Mouse (Mus musculus) layer of hippocampus, postnatal 10 days (tissue): Measurements from ENCODE around the gene Ica1. TPM values are rescaled to one million over a fixed set of nuclear protein-coding genes. Genes with fewer than 3 reads are reported as not detected.

Experiments used
- DNase-seq, 2 experiments: peaks; one replicate each; pipeline ENCODE4 v3.0.0; 2021; ENCODE audit warnings: low spot score in 2 of 2
- total RNA-seq, 2 experiments: library from RNA; stranded (reverse); gene quantifications; 2 replicates each; pipeline ENCODE4 v1.2.3; 2021

Ica1 gene
- total RNA-seq, 2 experiments from 2014 or later = 56.8 to 61.4 TPM

GRCm38 (mm10) chr6:8744273-8744785, 34.0 kb downstream of the Ica1 start:
- no peak for DNase-seq

DNA sequence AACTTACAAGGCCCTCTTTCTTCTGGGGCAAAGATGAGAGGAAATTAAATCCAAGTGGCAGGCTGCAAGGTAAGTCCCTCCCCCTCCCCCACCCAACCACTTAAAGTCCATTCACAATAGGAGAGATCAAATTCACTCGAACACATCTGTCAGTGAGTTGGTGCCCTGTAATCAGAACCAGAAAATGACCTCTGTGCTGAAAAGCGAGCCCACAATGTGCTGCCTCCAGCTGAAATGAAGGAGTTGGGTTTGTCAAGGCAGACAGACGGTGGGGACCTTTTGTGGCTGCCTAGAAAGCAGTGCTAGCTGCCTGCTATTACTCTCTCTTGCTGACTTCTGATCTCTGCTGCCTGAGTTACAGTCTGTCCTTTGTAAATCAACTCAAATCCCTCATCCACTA, 35.8 kb downstream of the Ica1 start:
- no peak for DNase-seq

DNA sequence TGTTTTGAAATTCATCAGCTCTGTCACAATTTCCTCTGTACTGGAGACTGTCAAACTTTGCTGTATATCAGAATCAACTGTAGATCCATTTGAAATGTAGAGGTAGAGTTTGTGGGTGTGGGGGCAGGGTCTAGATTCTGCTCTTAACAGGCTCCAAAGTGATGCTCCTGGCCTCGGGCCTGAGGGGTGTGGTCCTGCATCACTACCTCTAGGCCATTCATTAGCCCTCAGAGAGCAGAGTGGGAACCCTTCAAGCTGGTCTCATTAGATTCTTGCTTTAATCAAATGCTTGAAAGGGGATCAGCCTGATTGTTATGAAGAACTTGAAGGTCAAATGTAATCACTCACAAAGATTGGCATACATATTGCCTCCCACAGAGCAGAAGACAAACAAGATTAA, 36.6 kb downstream of the Ica1 start:
- DNase-seq = no peak

DNA sequence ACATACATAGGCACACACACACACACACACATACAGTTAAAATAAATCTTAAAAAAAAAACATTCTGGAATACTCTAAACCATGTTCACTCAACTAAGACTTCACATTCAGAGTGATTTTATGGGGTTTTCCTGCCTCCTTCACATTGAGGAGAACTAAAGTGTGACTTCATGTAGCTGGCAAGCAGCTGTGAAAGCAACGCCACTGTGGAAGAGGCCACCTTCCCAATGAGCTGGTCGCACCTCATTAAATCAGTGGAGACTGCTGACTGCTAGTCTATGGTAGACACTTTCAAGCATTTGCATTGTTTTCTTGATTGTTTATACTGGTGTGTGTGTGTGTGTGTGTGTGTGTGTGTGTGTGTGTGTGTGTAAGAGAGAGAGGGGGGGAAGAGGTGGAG, 38.2 kb downstream of the Ica1 start:
- DNase-seq = no peak

GRCm38 (mm10) chr6:8738396-8738795, 39.9 kb downstream of the Ica1 start:
- no peak for DNase-seq

GRCm38 (mm10) chr6:8736493-8736820, 41.8 kb downstream of the Ica1 start:
- no peak for DNase-seq

DNA sequence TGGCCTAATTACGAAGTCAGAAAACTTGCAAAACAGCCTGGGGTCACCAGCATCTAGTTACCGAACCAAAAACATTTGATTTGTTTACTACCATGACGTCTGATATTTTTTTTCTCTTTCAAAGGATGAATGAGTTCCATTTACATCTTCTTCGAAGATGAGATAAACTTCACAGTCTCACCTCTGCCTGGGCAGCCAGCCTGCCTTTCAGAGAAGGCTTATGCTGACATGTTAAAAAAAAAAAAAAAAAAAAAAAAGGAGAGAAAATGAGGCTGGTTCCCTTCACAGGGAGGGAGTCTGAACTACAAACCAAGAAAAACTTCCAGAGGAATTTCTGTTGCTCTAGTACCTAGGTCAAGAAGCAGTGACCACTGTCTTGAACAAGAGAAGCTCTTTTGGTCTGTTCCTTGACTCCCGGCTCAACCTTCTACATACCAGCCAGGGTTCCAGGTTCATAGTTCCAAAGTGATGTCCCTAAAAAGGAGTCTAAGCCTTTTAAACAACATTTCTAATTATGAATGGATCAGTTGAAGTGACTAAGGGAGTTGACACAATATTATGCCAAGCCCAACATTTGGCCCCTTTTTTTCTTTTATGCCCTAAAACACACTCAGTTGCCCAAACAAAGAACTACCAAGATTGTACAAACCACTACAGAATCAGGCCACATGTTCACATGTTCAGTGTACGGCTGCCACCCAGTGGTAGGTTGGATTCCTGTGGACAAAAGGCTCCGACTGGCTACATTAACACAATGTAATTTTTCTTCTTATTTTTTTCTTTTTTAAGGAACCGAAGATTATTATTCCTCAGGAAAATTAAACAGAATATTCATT, 42.4 kb downstream of the Ica1 start:
- DNase-seq = peak; percentile 80 to 84

GRCm38 (mm10) chr6:8735044-8735443, 43.2 kb downstream of the Ica1 start:
- no peak for DNase-seq

DNA sequence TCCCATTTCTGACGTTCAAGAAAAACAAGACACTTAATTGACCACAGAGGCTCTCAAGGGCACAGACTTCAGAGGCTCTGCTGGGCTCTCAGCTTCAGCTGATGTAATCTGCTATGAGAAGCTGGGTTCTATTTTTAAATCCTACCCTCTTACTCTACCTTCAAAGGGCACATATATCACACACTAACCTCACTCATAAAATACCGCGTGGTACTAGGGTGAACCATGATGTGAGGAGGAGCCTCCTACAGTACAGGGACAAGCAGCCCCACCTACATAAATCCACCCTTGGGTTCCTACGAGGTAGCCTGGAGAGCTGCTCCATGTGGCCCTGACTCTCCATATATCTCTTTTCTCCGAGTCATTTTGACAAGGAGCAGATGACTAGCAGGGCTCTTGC, 45.8 kb downstream of the Ica1 start:
- no peak for DNase-seq

- DNase-seq = no peak
Measured at GRCm38 (mm10) chr6:8731656-8732191, 46.6 kb downstream of the Ica1 start.

GRCm38 (mm10) chr6:8730433-8730832, 47.9 kb downstream of the Ica1 start:
- DNase-seq = no peak

- DNase-seq = no peak
Measured at GRCm38 (mm10) chr6:8727806-8728205, 50.5 kb downstream of the Ica1 start.

DNA sequence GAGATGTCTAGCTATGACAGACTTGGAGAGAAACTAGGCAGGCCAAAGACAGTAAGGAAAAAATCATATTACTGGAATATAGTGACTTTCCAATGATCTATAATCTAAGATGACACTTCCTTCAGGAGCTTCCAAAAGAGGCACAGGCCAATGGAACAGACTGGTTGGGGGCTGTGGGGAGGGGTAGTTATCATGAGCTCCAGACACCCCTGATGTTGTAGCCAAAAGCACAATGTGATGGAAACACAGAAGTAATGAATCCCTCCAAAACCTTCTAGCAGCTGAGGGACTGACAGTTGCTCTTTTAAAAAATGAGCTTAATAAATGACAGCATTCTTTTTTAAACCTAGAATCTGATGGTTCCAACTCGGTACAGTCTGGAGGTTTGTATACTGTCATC, 52.7 kb downstream of the Ica1 start:
- no peak for DNase-seq

- DNase-seq = no peak
Measured at GRCm38 (mm10) chr6:8719692-8720091, 58.6 kb downstream of the Ica1 start.

- DNase-seq = no peak
Measured at GRCm38 (mm10) chr6:8717967-8718366, 60.3 kb downstream of the Ica1 start.

DNA sequence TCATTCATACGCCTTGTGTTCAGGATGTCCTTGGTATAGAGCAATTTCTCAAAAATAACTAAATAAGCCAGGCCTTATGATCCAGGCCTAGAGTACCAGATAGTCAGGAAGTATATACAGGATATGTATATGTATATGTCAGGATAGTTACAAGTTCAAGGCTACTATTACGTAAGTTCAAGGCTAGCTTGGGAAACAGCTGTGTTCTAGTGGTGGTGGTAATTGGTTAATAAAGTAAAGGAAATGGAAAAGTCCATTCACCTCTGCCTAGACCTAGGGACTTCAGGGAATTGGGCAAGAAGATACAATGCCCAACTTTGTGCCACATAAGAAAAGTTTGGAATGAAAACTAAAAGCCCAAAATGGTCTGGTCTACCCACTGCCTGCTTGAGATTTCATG, 61.7 kb downstream of the Ica1 start:
- DNase-seq = no peak

DNA sequence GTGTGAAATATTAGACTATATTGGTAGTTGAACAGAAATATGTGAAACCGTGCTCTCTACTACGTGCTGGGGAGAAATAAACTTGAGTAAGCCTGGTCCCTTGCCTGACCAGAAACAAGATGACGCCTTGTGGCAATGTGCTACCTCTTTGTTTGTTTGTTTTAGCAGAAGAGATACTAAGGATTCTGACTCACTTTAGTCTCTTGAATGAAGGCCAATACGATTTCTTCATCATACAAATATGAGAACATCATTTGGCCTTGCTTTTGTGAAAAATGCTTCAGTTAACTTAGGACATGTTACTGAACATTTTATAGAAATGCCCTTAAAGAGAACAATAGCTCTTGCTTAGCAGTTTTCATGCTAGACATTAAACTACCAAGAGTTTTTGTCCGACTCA, 67.0 kb downstream of the Ica1 start:
- no peak for DNase-seq

- peak in 1 of 2 experiments; percentile 25 for DNase-seq
Measured at GRCm38 (mm10) chr6:8694636-8695514, 83.4 kb downstream of the Ica1 start.

DNA sequence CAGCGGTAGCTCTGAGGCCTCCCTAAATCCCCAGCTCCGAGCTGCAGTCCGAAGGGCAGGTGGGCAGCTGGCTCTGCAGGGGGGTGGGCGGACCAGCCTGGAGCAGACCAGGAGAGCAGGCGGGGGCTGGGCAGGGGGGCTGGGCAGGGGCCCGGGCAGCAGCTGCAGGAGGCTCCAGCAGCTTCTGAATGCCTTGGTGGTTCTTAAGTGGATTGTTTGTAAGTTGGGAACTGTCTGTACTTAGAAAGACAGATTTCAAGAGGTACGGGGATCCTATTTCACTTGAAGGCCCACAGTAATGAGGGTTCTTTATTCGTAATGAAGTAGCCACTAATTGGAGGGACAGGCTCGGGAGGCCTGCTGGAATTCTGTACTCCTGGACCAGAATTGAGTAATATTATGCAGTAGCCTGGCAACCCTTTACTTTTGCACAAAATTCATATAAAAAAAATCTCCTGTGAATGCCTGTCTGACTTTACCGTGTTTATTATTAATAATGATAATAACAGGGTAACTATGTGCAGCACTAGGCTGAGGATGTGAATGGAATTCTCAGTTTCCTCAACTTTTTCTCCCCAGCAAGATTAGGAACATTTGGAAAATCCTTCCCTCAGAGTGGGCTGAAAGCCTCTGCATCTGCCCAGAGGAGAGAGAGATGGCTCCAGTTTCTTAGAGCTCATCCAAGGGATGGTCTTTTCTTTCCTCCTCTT, 84.2 kb downstream of the Ica1 start:
- DNase-seq = no peak

- peak; percentile 19 to 21 for DNase-seq
Measured at GRCm38 (mm10) chr6:8693141-8693881, 85.0 kb downstream of the Ica1 start.
